Mouse (Mus musculus): ENCODE results near the gene Atxn10. TPM values are rescaled to one million over a fixed set of nuclear protein-coding genes. Genes with fewer than 3 reads are reported as not detected.

The Atxn10 gene
- total RNA-seq, 2 experiments from 2014 or later = 29.3 to 32.6 TPM

Other genes with a start within 250 kb of the Atxn10 start
- gene Smc1b, start 204.3 kb upstream of the Atxn10 start, total RNA-seq (2021) = not detected
- not detected for gene Ribc2, start 204.2 kb upstream of the Atxn10 start, total RNA-seq (2021)
- gene Fbln1, start 130.3 kb upstream of the Atxn10 start, total RNA-seq (2021) = 10 to 100 TPM in 1 of 2 experiments, 1 to 10 TPM in 1; 8.5 to 11.1 TPM
- not detected for gene 7530416G11Rik, start 167.0 kb downstream of the Atxn10 start, total RNA-seq (2021)
- gene Wnt7b, start 246.2 kb downstream of the Atxn10 start, total RNA-seq (2021) = under 1 TPM in 1 of 2 experiments, not detected in 1; 0.07 TPM